Mouse (Mus musculus): ENCODE data around the gene Theg. TPM values are rescaled to one million over a fixed set of nuclear protein-coding genes. Genes with fewer than 3 reads are reported as not detected.

Gene Theg
- polyA plus RNA-seq, 1 experiment from 2014 or later = not detected

- no peak overlapping the region for H3K9ac ChIP-seq (replicated peaks; ENCODE audit: low read depth, low read length)
- H3K4me2 ChIP-seq (ENCODE audit: low read length) = no peak overlapping the region
- H3K27me3 ChIP-seq (replicated peaks; ENCODE audit: control insufficient read depth, insufficient read depth, low read length) = peaks cover 19% of the 10 kb centered on the region
- ATAC-seq = peak; percentile 19; the same call in 1 of the 2 replicates
- H3K9me3 ChIP-seq (ENCODE audit: control insufficient read depth, low read length) = no peaks in the 10 kb centered on the region
- H3K36me3 ChIP-seq (ENCODE audit: control insufficient read depth, insufficient read depth) = no peaks in the 10 kb centered on the region
- H3K27ac ChIP-seq (ENCODE audit: low read length) = no peak overlapping the region
- H3K4me3 ChIP-seq (replicated peaks; ENCODE audit: low read length) = no peak overlapping the region
- WGBS = 8% methylated on average over 8 of the region's 8 CpGs
- peaks cover 21% of the 10 kb centered on the region for H3K4me1 ChIP-seq (replicated peaks; ENCODE audit: control insufficient read depth, insufficient read depth, low read length)
Measured at GRCm38 (mm10) chr10:79615860-79616259, 28.7 kb upstream of the Theg start.

GRCm38 (mm10) chr10:79614305-79614643, 27.1 kb upstream of the Theg start:
- no peak for ATAC-seq
- Histone ChIP-seq H3K9me3 (ENCODE audit: control insufficient read depth, low read length) (no peaks in the 10 kb centered on the region), H3K27me3 (replicated peaks; ENCODE audit: control insufficient read depth, insufficient read depth, low read length) (peaks cover 19% of the 10 kb centered on the region), H3K4me3 (replicated peaks; ENCODE audit: low read length) (peak overlapping the region; percentile 61), H3K36me3 (ENCODE audit: control insufficient read depth, insufficient read depth) (no peaks in the 10 kb centered on the region), H3K9ac (replicated peaks; ENCODE audit: low read depth, low read length) (no peak overlapping the region), H3K27ac (ENCODE audit: low read length) (no peak overlapping the region), H3K4me2 (ENCODE audit: low read length) (peak overlapping the region; percentile 82), H3K4me1 (replicated peaks; ENCODE audit: control insufficient read depth, insufficient read depth, low read length) (peaks cover 21% of the 10 kb centered on the region)
- 80% methylated on average over 1 of the region's 1 CpGs for WGBS

- H3K27me3 ChIP-seq (replicated peaks; ENCODE audit: control insufficient read depth, insufficient read depth, low read length) = peaks cover 19% of the 10 kb centered on the region
- H3K9ac ChIP-seq (replicated peaks; ENCODE audit: low read depth, low read length) = peak within 1 kb of the TSS; percentile 61
- H3K9me3 ChIP-seq (ENCODE audit: control insufficient read depth, low read length) = no peaks in the 10 kb centered on the region
- WGBS = 1% methylated on average over 60 of the region's 60 CpGs
- no peak within 1 kb of the TSS for H3K27ac ChIP-seq (ENCODE audit: low read length)
- H3K4me3 ChIP-seq (replicated peaks; ENCODE audit: low read length) = peak within 1 kb of the TSS; percentile 61
- ATAC-seq = peak; percentile 80
- peaks cover 21% of the 10 kb centered on the region for H3K4me1 ChIP-seq (replicated peaks; ENCODE audit: control insufficient read depth, insufficient read depth, low read length)
- no peaks in the 10 kb centered on the region for H3K36me3 ChIP-seq (ENCODE audit: control insufficient read depth, insufficient read depth)
- peak within 1 kb of the TSS; percentile 82 for H3K4me2 ChIP-seq (ENCODE audit: low read length)
Measured at GRCm38 (mm10) chr10:79613578-79614304, 26.6 kb upstream of the Theg start, which contains the start of gene C2cd4c. TSS of gene C2cd4c (minus strand) at chr10:79614025.

- peak overlapping the region; percentile 61 for H3K4me3 ChIP-seq (replicated peaks; ENCODE audit: low read length)
- peaks cover 19% of the 10 kb centered on the region for H3K27me3 ChIP-seq (replicated peaks; ENCODE audit: control insufficient read depth, insufficient read depth, low read length)
- H3K36me3 ChIP-seq (ENCODE audit: control insufficient read depth, insufficient read depth) = no peaks in the 10 kb centered on the region
- peaks cover 21% of the 10 kb centered on the region for H3K4me1 ChIP-seq (replicated peaks; ENCODE audit: control insufficient read depth, insufficient read depth, low read length)
- no peaks in the 10 kb centered on the region for H3K9me3 ChIP-seq (ENCODE audit: control insufficient read depth, low read length)
- peak overlapping the region; percentile 35; the same call in 1 of the 2 replicates for H3K9ac ChIP-seq (replicated peaks; ENCODE audit: low read depth, low read length)
- H3K27ac ChIP-seq (ENCODE audit: low read length) = no peak overlapping the region
- WGBS = 11% methylated on average over 51 of the region's 51 CpGs
- no peak for ATAC-seq
- peak overlapping the region; percentile 82 for H3K4me2 ChIP-seq (ENCODE audit: low read length)
Measured at GRCm38 (mm10) chr10:79612192-79613135, 25.3 kb upstream of the Theg start.

- H3K36me3 ChIP-seq (ENCODE audit: control insufficient read depth, insufficient read depth) = no peaks in the 10 kb centered on the region
- H3K27ac ChIP-seq (ENCODE audit: low read length) = no peak overlapping the region
- H3K4me2 ChIP-seq (ENCODE audit: low read length) = no peak overlapping the region
- H3K4me3 ChIP-seq (replicated peaks; ENCODE audit: low read length) = no peak overlapping the region
- H3K9me3 ChIP-seq (ENCODE audit: control insufficient read depth, low read length) = no peaks in the 10 kb centered on the region
- H3K27me3 ChIP-seq (replicated peaks; ENCODE audit: control insufficient read depth, insufficient read depth, low read length) = peaks cover 19% of the 10 kb centered on the region
- H3K9ac ChIP-seq (replicated peaks; ENCODE audit: low read depth, low read length) = no peak overlapping the region
- 25% methylated on average over 5 of the region's 5 CpGs for WGBS
- H3K4me1 ChIP-seq (replicated peaks; ENCODE audit: control insufficient read depth, insufficient read depth, low read length) = peaks cover 21% of the 10 kb centered on the region
- ATAC-seq = no peak
Measured at GRCm38 (mm10) chr10:79611296-79611695, 24.2 kb upstream of the Theg start.

GRCm38 (mm10) chr10:79609276-79609675, 22.1 kb upstream of the Theg start:
- H3K4me2 ChIP-seq (ENCODE audit: low read length) = no peak overlapping the region
- ATAC-seq = no peak
- H3K9ac ChIP-seq (replicated peaks; ENCODE audit: low read depth, low read length) = no peak overlapping the region
- H3K4me3 ChIP-seq (replicated peaks; ENCODE audit: low read length) = no peak overlapping the region
- no peaks in the 10 kb centered on the region for H3K9me3 ChIP-seq (ENCODE audit: control insufficient read depth, low read length)
- peaks cover 19% of the 10 kb centered on the region for H3K27me3 ChIP-seq (replicated peaks; ENCODE audit: control insufficient read depth, insufficient read depth, low read length)
- H3K4me1 ChIP-seq (replicated peaks; ENCODE audit: control insufficient read depth, insufficient read depth, low read length) = peaks cover 21% of the 10 kb centered on the region
- no peak overlapping the region for H3K27ac ChIP-seq (ENCODE audit: low read length)
- no peaks in the 10 kb centered on the region for H3K36me3 ChIP-seq (ENCODE audit: control insufficient read depth, insufficient read depth)
- 77% methylated on average over 3 of the region's 3 CpGs for WGBS

GRCm38 (mm10) chr10:79607892-79608291, 20.8 kb upstream of the Theg start:
- no peak overlapping the region for H3K4me2 ChIP-seq (ENCODE audit: low read length)
- WGBS = 42% methylated on average over 2 of the region's 2 CpGs
- H3K4me1 ChIP-seq (replicated peaks; ENCODE audit: control insufficient read depth, insufficient read depth, low read length) = peaks cover 11% of the 10 kb centered on the region
- peaks cover 11% of the 10 kb centered on the region for H3K27me3 ChIP-seq (replicated peaks; ENCODE audit: control insufficient read depth, insufficient read depth, low read length)
- no peak for ATAC-seq
- H3K36me3 ChIP-seq (ENCODE audit: control insufficient read depth, insufficient read depth) = no peaks in the 10 kb centered on the region
- no peak overlapping the region for H3K9ac ChIP-seq (replicated peaks; ENCODE audit: low read depth, low read length)
- H3K9me3 ChIP-seq (ENCODE audit: control insufficient read depth, low read length) = no peaks in the 10 kb centered on the region
- H3K4me3 ChIP-seq (replicated peaks; ENCODE audit: low read length) = no peak overlapping the region
- no peak overlapping the region for H3K27ac ChIP-seq (ENCODE audit: low read length)

- Histone ChIP-seq H3K4me1 (replicated peaks; ENCODE audit: control insufficient read depth, insufficient read depth, low read length) (no peaks in the 10 kb centered on the region), H3K36me3 (ENCODE audit: control insufficient read depth, insufficient read depth) (no peaks in the 10 kb centered on the region), H3K4me2 (ENCODE audit: low read length) (no peak overlapping the region), H3K27me3 (replicated peaks; ENCODE audit: control insufficient read depth, insufficient read depth, low read length) (0 out of 2 replicates have a peak, but pooled peaks cover 3% of the 10 kb centered on the region), H3K9me3 (ENCODE audit: control insufficient read depth, low read length) (no peaks in the 10 kb centered on the region), H3K27ac (ENCODE audit: low read length) (no peak overlapping the region), H3K4me3 (replicated peaks; ENCODE audit: low read length) (no peak overlapping the region), H3K9ac (replicated peaks; ENCODE audit: low read depth, low read length) (no peak overlapping the region)
- 56% methylated on average over 4 of the region's 4 CpGs for WGBS
- ATAC-seq = 0 out of 2 replicates have a peak, but pooled peaks have one; percentile 29
Measured at GRCm38 (mm10) chr10:79606537-79606936, 19.4 kb upstream of the Theg start.

GRCm38 (mm10) chr10:79597936-79598230, 10.8 kb upstream of the Theg start:
- H3K4me3 ChIP-seq (replicated peaks; ENCODE audit: low read length) = no peak overlapping the region
- H3K36me3 ChIP-seq (ENCODE audit: control insufficient read depth, insufficient read depth) = no peaks in the 10 kb centered on the region
- 76% methylated on average over 4 of the region's 4 CpGs for WGBS
- no peak for ATAC-seq
- no peaks in the 10 kb centered on the region for H3K9me3 ChIP-seq (ENCODE audit: control insufficient read depth, low read length)
- H3K27ac ChIP-seq (ENCODE audit: low read length) = no peak overlapping the region
- H3K4me2 ChIP-seq (ENCODE audit: low read length) = no peak overlapping the region
- no peak overlapping the region for H3K9ac ChIP-seq (replicated peaks; ENCODE audit: low read depth, low read length)
- H3K4me1 ChIP-seq (replicated peaks; ENCODE audit: control insufficient read depth, insufficient read depth, low read length) = no peaks in the 10 kb centered on the region
- peaks cover 5% of the 10 kb centered on the region for H3K27me3 ChIP-seq (replicated peaks; ENCODE audit: control insufficient read depth, insufficient read depth, low read length)
